Mouse (Mus musculus) liver, embryonic 14.5 days (tissue): ENCODE results near the gene Canx.

Experiments used
- CTCF ChIP-seq: IDR thresholded peaks from 2 replicates; pipeline ENCODE4 v1.5.1; 2016; ENCODE audit warnings: antibody characterized with exemption, low read depth, control low read depth
- EP300 ChIP-seq: IDR thresholded peaks from 2 replicates; pipeline ENCODE4 v1.6.1; 2016; ENCODE audit warnings: antibody characterized with exemption, low read depth

GRCm38 (mm10) chr11:50358950-50359861, 33.7 kb upstream of the Canx start:
- TF ChIP-seq CTCF (no peak), EP300 (no peak)
